Mouse (Mus musculus) thymus, postnatal 25 days (tissue): Measurements from ENCODE around the gene Cadps.

Experiments
- DNase-seq: peaks from one replicate; pipeline ENCODE4 v3.0.0; 2022

Cadps gene

GRCm38 (mm10) chr14:12387176-12387575, 435.7 kb downstream of the Cadps start:
- DNase-seq: no peak

GRCm38 (mm10) chr14:12377883-12378282, 445.0 kb downstream of the Cadps start:
- no peak for DNase-seq

GRCm38 (mm10) chr14:12377289-12377688, 445.6 kb downstream of the Cadps start:
- DNase-seq: no peak

DNA sequence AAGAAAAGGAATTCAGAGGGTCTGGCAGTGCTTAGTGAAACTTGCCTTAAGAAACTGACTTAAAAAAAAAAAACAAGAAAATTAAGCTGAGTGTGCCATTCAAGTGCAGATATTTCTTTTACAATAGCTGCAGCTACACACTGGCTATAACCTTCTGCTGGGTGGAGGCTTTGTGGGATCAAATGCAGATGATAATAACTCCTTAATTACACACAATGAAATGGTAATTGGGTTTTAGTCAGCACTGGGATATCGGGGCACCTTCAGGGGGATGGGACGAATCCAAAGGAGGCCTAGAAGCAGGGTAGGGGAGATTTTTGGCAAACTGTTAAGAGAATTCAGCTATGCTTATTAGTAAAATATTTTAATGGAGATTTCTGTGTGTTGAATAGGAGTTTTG, 447.4 kb downstream of the Cadps start:
- DNase-seq: no peak

DNA sequence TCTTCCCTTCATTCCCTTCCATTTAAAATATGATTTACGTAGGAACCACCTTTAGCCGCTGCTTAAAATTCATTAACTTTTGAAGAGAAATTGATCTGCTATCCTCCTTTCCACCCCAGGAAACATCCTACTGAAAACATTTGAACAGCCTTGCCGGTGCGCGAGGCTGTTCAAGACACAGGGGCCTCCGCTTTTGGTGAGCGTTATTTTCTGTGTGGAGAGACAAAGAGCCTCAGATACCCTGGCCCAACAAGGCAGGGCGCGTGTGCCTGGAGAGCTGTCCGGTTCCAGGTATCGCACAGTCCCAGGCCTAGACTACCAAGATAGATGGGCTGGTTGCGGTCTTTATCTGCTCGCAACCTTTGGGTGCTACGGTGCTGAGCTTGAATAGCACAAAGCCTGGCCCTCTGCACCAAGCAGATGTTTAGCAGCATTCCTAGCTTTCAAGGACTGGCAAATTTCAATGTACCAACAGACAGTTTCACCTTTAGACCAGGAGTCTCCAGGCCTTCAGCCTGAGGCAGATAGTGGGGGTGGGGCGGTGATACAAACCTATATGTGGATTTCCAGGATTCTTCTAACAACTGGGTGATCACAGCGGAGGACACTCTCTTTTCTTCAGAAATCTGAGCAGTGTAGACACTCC, 472.5 kb downstream of the Cadps start:
- DNase-seq: no peak

DNA sequence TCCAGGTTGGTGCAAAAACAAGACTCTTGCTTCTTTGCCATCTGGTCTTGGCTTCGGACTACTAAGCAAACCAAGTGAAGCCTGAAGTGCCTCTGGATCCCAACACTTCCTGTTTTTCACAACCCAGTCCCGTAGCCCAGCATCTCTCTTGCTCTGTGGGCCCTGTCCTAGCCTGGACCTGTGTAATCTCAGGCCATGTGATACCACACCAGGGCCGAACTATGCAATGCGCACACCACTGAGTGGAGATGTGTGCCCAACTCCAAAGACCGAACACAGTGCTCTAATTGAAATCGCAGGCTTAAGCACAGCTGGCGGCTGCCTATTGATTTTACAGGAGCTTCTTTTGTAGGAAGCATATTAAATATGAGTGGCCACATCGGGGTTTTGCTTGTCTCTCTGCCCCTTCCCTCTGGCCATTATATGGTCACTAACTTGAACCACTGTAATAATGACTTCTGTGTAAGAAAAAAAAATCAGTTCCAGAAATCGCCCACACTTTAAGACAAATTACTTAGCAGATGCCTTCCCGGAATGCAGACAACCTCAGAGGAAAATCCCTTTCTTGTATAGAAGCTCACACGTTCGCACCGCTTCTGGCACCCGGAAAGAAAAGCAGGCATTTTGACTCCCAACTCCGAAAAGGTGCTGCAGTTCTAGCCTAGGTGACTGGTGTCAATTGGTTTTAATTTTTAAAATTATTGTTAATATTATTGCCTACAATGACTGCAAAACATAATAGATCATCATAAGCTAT, 473.4 kb downstream of the Cadps start:
- no peak for DNase-seq

GRCm38 (mm10) chr14:12348089-12348488, 474.8 kb downstream of the Cadps start, which contains the start of gene Fezf2:
TSS of gene Fezf2 (minus strand) at chr14:12348189.
- DNase-seq: no peak

DNA sequence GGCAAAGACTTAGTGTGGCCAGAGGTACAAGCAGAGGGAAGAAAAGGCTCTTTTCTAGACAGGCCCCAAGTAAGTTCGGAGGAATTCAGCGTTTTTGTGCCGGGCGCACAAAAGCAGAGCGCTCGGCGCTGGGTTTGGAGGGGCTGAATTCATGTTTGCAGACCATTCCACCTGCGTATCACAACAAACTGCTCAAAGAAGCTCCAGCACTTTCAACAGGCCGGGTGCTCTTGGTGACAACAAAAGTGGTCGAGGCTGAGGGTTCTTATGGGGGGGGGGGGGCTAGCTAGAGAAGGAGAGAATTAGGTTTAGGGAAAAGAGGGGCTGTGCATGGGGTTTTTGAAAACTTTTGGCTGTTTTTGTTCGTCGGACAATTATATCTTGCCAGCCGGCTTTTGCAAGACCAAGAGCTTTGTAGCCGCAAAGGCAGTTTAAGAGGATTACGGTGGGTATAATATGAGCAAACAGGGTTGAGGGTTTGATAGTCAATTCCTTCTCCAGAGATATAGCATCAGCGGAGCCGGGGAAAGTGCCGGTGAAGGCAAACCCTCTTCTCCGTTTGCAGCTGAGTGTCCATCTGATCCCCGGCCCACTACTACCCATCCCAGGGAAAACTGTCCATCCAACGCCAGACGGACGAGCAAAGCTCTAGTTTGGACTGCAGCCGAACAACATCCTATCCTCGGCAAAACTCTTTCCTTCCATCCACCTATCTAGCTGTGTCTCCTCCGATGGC, 475.8 kb downstream of the Cadps start:
- DNase-seq: no peak

- no peak for DNase-seq
Measured at GRCm38 (mm10) chr14:12346011-12346864, 476.6 kb downstream of the Cadps start.

DNA sequence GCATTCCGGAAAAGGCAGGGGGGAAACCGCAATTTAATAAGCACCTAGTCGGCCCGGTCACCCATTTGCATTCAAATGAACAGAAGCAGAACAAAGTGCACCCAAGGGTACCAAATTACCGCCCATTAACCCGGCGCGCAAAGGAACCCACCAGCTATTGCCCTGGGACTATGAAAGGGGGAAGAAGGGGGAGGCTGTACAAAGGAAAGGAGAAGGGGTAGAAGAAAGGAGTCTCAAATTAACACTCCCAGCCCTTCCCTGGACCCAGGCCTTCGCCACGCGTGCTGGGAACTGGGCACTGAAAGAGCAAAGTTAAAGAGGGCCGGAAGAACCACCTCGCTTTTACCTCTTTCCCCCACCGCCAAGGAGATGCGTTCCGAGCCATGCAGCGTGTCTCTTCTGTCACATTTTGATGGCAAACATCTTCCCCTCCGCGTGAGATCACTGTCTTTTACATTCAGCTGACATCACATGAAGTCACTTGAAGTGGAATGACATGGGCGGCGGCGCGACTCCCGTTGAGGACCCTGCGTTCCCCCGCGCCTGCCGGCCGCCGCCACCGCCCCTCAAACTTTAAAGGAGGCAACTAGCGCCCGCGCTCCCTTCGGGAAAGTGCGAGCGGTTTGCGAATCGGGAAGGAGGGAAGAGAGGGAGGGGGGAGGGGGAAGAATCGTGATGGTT, 477.5 kb downstream of the Cadps start:
- no peak for DNase-seq

DNA sequence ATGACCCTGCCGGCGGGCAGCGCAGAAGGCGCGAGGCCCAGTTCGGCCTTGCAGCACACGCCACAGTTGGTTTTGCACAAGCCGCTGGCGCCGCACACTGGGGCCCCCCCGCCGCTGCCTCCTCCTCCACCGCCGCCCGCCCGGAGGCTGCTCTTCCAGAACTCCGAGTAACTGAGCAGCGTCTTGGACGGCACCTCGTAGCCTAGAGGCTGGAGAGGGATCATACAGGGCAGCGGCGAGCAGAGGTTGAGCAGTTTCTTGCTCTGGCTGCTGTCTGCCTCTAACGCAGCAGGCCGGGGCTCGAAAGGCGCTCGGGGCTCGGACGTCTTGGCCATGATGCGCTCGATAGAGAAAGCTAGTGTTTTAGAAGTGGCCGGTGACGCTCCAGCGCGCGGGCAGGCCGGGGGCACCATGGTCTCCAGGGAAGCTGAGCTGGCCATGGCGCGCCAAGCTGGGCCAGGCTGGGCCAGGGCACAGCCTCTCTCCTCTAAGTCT, 478.1 kb downstream of the Cadps start:
- no peak for DNase-seq

DNA sequence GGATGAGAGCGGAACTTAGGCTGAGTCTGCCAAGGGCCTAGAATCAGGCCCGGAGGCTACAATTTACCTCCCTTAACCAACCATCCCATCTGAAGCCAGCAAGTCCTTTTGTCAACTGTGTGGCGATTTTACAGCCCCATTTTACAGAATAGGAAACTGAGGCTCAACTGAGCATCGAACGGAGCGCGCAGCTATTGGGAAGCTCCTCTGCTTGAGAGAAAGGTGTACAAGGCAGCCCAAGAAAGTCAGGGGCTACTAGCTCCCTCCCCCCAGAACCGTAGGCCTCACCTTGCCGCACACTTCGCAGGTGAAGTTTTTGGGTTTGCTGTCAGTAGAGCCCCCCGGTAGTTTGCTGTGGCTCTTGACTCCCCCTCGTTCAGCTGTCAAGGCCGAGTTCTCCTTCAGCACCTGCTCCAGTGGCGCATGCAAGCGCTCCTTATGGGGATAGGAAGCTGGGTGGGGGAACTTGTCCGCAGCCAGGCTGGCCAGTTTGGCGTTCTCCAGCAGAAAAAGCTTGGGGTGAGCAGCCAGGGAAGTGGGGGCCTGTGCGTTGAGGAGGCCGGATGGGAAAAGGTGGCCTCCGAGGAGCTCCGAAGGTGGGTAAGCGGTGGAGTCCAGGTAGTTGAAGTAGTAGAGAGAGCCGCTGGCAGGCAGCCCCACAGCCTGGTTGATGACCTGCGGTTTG, 478.7 kb downstream of the Cadps start:
- DNase-seq: no peak

GRCm38 (mm10) chr14:12343451-12343941, 479.4 kb downstream of the Cadps start:
- DNase-seq: no peak

DNA sequence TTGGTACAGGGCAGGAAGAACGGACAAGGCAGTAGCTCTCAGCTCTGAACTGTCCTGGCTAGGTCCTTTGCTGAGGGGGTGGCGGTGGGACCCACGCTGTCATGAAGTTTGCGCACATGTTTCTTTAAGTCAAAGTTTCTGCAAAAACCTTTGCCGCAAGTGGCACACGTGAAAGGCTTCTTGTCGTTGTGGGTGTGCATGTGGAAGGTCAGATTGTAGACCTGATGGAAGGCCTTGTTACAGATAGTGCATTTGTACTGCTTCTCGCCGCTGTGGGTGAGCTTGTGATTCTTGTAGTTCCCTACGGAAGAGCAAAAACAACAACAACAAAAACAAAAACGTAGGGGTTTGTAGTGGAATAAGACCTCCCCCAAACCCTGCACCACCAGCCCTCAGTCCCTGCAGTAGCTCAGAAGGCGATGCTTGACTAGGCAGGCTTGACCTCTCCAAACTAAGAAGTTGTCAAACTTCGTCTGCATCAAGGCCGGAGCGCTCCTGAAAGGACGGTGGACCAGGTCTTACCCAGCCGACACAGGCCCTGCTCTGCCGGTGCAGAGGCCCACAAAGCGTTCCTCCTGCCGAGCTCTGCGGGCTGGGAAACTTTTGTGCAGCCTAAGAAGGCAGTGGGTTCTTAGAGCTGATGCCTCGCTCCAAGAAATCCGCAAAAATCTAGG, 480.3 kb downstream of the Cadps start:
- no peak for DNase-seq

- no peak for DNase-seq
Measured at GRCm38 (mm10) chr14:12341789-12342457, 481.0 kb downstream of the Cadps start.

GRCm38 (mm10) chr14:12341075-12341788, 481.6 kb downstream of the Cadps start:
- no peak for DNase-seq

GRCm38 (mm10) chr14:12340238-12341074, 482.4 kb downstream of the Cadps start:
- DNase-seq: no peak

DNA sequence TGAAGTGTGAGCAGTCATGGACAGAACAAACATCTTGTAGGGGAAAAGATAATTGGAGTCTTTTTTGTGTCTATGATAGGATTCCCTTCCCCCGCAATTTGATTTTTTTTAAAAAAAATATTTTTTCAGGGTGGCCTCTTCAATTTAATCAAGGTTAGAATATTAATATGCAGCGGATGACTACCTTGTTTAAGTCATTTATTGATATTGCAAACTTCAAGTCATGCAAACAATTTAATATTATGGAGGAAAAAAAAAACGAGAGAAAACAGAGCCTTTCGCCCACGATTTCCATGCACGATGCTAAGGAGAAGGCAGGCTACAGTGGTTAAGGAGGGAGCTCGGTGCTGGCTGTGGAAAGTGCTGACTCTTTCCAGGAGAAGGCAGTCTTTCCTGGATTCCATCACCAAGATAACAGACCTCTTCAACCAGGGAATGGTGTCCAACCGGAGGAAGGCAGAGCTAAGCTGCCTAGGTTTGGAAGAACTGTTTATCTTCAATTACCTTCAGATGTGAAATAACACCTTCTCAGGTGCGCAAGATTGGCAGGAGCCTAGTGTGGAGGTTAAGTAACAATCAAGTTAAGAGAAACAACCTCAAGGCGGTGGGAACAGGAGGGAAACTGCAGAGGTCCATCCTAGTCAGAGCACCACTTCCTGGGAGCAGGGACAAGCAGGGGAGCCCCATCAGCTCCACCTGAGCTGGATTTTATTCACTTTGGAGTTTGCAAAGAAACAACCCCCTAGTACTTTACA, 483.9 kb downstream of the Cadps start:
- DNase-seq: no peak
